Mouse (Mus musculus): ENCODE data around the gene Btbd18. TPM values are rescaled to one million over a fixed set of nuclear protein-coding genes. Genes with fewer than 3 reads are reported as not detected.

The Btbd18 gene
- polyA plus RNA-seq (2016; fragmentation: Nextera tagmentation; extraction: Ambion mirVana), result 0.10 TPM in 2 replicates

DNA sequence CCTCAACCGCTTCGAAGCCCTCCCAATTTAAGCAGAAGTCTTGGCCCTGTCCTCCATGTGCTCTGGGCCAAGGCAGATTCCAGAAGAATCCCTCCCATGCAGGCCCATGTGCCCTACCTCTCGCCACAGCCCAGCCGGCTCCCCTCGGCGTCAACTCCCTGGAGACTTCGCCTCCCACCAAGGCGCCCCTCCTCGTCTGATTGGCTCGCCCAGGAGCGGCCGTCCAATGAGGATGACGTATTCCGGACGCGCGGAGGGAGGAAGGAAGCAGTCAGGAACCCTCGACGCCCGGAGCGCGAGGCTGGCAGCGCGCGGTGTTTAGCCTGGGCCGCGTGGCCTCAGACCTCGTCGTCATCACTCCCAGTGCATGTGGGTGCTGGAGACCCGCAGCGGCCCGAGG is at the start of gene Btbd18:
Btbd18 (plus strand) TSS at position 274 of the 400 bp plus-strand sequence.
- H3K4me3 ChIP-seq, result no peak within 1 kb of the TSS
- H3K9ac ChIP-seq, result no peak within 1 kb of the TSS
- peaks cover 3% of the 10 kb centered on the region; the same call in 1 of the 2 replicates for H3K9me3 ChIP-seq (replicated peaks)
- whole genome bisulfite sequencing, result 91% methylated on average over 32 of the region's 32 CpGs
- no peaks in the 10 kb centered on the region for H3K36me3 ChIP-seq
- no peaks in the 10 kb centered on the region for H3K27me3 ChIP-seq (replicated peaks)
- no peak within 1 kb of the TSS for H3K27ac ChIP-seq (ENCODE audit: poor library complexity, severe bottlenecking)
- H3K4me2 ChIP-seq, result no peak within 1 kb of the TSS
- no peak for ATAC-seq (ENCODE audit: insufficient number of reproducible peaks, low FRiP score)
- H3K4me1 ChIP-seq (replicated peaks), result no peaks in the 10 kb centered on the region

DNA sequence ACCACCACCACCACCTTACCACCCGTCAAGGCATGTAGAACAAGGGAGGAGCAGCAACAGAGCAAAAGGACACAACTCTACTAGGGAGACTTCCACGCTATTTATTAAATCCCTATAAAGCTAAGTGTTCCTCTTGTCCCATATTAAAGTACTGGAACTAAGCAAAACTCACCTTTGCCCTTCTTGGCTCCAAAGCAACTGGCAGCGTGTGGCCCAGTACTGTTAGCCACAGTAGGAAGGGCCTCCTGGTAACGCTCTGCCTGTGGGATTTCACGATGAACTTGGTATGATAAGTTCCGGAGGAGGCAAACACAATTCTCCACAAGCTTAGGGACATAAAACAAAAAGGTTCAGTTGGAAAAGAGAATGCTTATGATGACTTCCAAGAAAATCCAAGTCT is 46.1 kb upstream of the Btbd18 start:
- H3K9ac ChIP-seq, result no peak overlapping the region
- H3K27ac ChIP-seq (ENCODE audit: poor library complexity, severe bottlenecking), result no peak overlapping the region
- 86% methylated on average over 6 of the region's 6 CpGs for WGBS
- H3K4me2 ChIP-seq, result no peak overlapping the region
- no peak overlapping the region for H3K4me3 ChIP-seq
- no peaks in the 10 kb centered on the region for H3K9me3 ChIP-seq (replicated peaks)
- ATAC-seq (ENCODE audit: insufficient number of reproducible peaks, low FRiP score), result no peak
- peaks cover 89% of the 10 kb centered on the region for H3K36me3 ChIP-seq
- no peaks in the 10 kb centered on the region for H3K27me3 ChIP-seq (replicated peaks)
- H3K4me1 ChIP-seq (replicated peaks), result no peaks in the 10 kb centered on the region

GRCm38 (mm10) chr2:84617637-84618515 is 41.0 kb upstream of the Btbd18 start:
- H3K4me1 ChIP-seq (replicated peaks), result peaks cover 19% of the 10 kb centered on the region
- 66% methylated on average over 3 of the region's 3 CpGs for WGBS
- ATAC-seq (ENCODE audit: insufficient number of reproducible peaks, low FRiP score), result peak; percentile 60; the same call in 1 of the 2 replicates

GRCm38 (mm10) chr2:84618914-84619313 is 40.0 kb upstream of the Btbd18 start:
- Histone ChIP-seq H3K4me2 (no peak overlapping the region), H3K4me1 (replicated peaks) (peaks cover 27% of the 10 kb centered on the region), H3K27me3 (replicated peaks) (no peaks in the 10 kb centered on the region), H3K4me3 (no peak overlapping the region), H3K9me3 (replicated peaks) (no peaks in the 10 kb centered on the region), H3K27ac (ENCODE audit: poor library complexity, severe bottlenecking) (peak overlapping the region; percentile 68), H3K36me3 (peaks cover 80% of the 10 kb centered on the region), H3K9ac (no peak overlapping the region)
- ATAC-seq (ENCODE audit: insufficient number of reproducible peaks, low FRiP score), result no peak
- 36% methylated on average over 2 of the region's 2 CpGs for WGBS

More at GRCm38 (mm10) chr2:84617637-84618515, 41.0 kb upstream of the Btbd18 start:
- H3K9ac ChIP-seq, result no peak overlapping the region
- no peak overlapping the region for H3K4me3 ChIP-seq
- no peaks in the 10 kb centered on the region for H3K9me3 ChIP-seq (replicated peaks)
- H3K27me3 ChIP-seq (replicated peaks), result no peaks in the 10 kb centered on the region
- no peak overlapping the region for H3K4me2 ChIP-seq
- no peak overlapping the region for H3K27ac ChIP-seq (ENCODE audit: poor library complexity, severe bottlenecking)
- peaks cover 83% of the 10 kb centered on the region for H3K36me3 ChIP-seq

DNA sequence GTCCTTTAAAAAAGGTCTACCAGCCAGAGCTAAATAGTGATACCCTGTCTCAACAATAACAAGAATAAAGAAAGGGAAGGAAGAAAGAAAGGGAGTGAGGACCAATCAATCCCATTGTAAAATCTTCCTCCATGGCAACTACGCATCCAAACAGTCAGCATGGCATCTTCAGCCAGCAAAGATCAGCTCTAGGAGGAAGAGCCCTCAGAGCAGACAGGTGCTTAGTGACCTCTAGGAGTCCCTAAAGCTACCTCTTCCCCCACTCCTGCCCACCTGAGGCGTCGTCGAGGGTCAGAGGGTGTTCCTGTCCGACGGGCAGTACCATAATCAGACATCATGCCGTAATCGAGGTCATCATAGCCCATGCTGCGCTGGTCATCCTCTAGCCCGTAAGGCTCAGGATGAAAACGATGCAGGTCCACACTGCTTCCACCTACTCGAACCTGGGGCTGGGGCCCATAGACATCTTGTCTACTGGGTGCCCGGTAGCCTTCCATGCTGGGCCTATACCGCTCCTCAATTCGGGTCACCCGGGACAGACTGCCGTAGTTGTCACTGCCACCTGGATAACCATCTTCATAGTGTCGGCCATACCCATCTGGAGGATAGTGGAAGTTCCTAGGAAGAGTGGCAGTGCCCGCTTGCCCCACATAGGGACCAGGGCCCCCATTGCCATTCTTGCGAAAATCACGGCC is 39.1 kb upstream of the Btbd18 start:
- WGBS, result 91% methylated on average over 21 of the region's 21 CpGs
- H3K36me3 ChIP-seq, result peaks cover 78% of the 10 kb centered on the region
- H3K9ac ChIP-seq, result 0 out of 2 replicates have a peak overlapping the region, but pooled peaks have one; percentile 38
- peaks cover 35% of the 10 kb centered on the region for H3K4me1 ChIP-seq (replicated peaks)
- H3K27me3 ChIP-seq (replicated peaks), result no peaks in the 10 kb centered on the region
- peak overlapping the region; percentile 47; the same call in 1 of the 2 replicates for H3K27ac ChIP-seq (ENCODE audit: poor library complexity, severe bottlenecking)
- no peak overlapping the region for H3K4me3 ChIP-seq
- no peak for ATAC-seq (ENCODE audit: insufficient number of reproducible peaks, low FRiP score)
- H3K4me2 ChIP-seq, result no peak overlapping the region
- H3K9me3 ChIP-seq (replicated peaks), result no peaks in the 10 kb centered on the region

DNA sequence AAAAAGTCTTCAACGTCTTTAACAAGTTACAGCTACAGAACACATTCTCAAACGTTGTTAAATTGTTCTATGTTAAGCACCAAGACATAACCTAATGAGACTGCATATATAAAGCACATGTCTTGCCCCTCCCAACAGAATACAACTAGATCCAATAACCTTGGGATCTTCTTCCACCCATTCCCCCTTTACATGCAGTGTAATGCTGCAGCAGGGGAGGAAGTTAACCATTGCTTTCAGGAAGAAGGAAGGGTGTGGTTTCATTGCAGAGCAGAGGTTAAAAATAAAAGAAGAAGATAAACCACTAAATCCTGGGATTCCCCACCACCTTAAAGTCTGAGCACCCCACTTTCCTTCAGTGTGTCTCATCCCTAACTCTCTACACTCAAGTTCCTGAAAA is 36.2 kb upstream of the Btbd18 start:
- Histone ChIP-seq H3K36me3 (peaks cover 55% of the 10 kb centered on the region), H3K4me2 (no peak overlapping the region), H3K9ac (no peak overlapping the region), H3K27me3 (replicated peaks) (no peaks in the 10 kb centered on the region), H3K27ac (ENCODE audit: poor library complexity, severe bottlenecking) (peak overlapping the region; percentile 12; the same call in 1 of the 2 replicates), H3K4me3 (no peak overlapping the region), H3K9me3 (replicated peaks) (no peaks in the 10 kb centered on the region), H3K4me1 (replicated peaks) (peaks cover 52% of the 10 kb centered on the region)
- ATAC-seq (ENCODE audit: insufficient number of reproducible peaks, low FRiP score), result no peak
- 75% methylated on average over 2 of the region's 2 CpGs for WGBS

DNA sequence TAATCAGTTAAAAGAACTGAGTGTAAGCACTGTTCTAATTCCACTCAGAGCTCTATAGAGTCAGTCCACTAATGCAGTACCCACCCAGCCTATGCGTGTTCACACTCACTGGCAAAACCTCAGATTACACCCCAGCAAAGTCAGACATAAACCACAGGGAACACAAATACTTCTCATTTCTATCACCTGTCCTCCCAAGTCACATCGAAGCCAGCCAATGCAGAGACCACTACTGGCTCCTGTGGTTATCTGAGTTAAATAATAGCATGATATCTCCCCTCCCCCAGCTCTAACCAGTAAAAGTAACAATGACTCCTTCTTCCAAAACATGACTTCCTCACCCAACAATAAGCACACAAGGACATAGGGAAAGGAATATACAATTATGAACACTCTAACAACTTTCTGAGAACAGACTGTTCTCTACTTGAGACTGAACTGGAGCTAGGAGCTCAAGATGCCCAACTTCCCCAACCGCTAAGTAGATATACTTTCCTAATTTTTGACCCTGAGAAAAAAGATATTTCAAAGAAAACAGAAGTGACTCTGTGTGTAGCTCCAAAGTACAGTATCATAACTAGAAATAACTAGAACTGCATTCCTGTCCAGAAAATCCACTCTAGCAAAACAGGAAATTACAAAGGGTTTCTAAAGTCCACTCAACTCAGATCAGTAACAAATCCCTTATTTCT is 35.3 kb upstream of the Btbd18 start:
- Histone ChIP-seq H3K27ac (ENCODE audit: poor library complexity, severe bottlenecking) (0 out of 2 replicates have a peak overlapping the region, but pooled peaks have one; percentile 35), H3K9me3 (replicated peaks) (no peaks in the 10 kb centered on the region), H3K4me2 (no peak overlapping the region), H3K27me3 (replicated peaks) (no peaks in the 10 kb centered on the region), H3K9ac (no peak overlapping the region), H3K4me1 (replicated peaks) (peaks cover 57% of the 10 kb centered on the region), H3K4me3 (no peak overlapping the region), H3K36me3 (peaks cover 54% of the 10 kb centered on the region)
- 79% methylated on average over 3 of the region's 3 CpGs for WGBS
- ATAC-seq (ENCODE audit: insufficient number of reproducible peaks, low FRiP score), result no peak

- no peak overlapping the region for H3K4me2 ChIP-seq
- H3K27me3 ChIP-seq (replicated peaks), result no peaks in the 10 kb centered on the region
- WGBS, result 90% methylated on average over 17 of the region's 17 CpGs
- H3K27ac ChIP-seq (ENCODE audit: poor library complexity, severe bottlenecking), result peak overlapping the region; percentile 35; the same call in 1 of the 2 replicates
- peaks cover 51% of the 10 kb centered on the region for H3K4me1 ChIP-seq (replicated peaks)
- H3K9ac ChIP-seq, result no peak overlapping the region
- H3K4me3 ChIP-seq, result no peak overlapping the region
- no peaks in the 10 kb centered on the region for H3K9me3 ChIP-seq (replicated peaks)
- peaks cover 53% of the 10 kb centered on the region for H3K36me3 ChIP-seq
- no peak for ATAC-seq (ENCODE audit: insufficient number of reproducible peaks, low FRiP score)
These were observed 34.7 kb upstream of the Btbd18 start for GRCm38 (mm10) chr2:84624201-84624600.

GRCm38 (mm10) chr2:84626366-84626975 is 32.4 kb upstream of the Btbd18 start:
- Histone ChIP-seq H3K9me3 (replicated peaks) (no peaks in the 10 kb centered on the region), H3K27ac (ENCODE audit: poor library complexity, severe bottlenecking) (peak overlapping the region; percentile 79), H3K4me3 (no peak overlapping the region), H3K4me2 (peak overlapping the region; percentile 29), H3K9ac (0 out of 2 replicates have a peak overlapping the region, but pooled peaks have one; percentile 31), H3K4me1 (replicated peaks) (peaks cover 45% of the 10 kb centered on the region), H3K36me3 (peaks cover 36% of the 10 kb centered on the region), H3K27me3 (replicated peaks) (no peaks in the 10 kb centered on the region)
- 61% methylated on average over 7 of the region's 7 CpGs for WGBS
- no peak for ATAC-seq (ENCODE audit: insufficient number of reproducible peaks, low FRiP score)

DNA sequence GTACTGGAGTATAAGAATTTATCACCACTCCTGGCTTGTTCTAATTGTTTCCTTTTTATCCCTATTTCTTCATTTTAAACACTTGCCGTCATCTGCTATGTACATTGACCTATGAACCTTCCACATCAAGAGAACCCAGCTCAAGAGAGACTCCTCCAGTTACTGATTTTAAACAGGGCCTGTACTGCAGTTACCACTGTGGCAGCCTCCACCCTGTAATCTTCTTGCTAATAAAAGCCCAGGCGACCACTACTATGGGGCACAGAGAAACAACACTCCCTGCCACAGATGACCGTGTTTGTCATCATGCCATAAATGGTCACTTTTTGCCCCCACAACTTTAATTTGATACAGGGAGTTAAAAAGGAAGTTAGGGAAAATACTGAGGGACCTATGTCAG is 31.8 kb upstream of the Btbd18 start:
- peak overlapping the region; percentile 19; the same call in 1 of the 2 replicates for H3K4me2 ChIP-seq
- 24% methylated on average over 3 of the region's 3 CpGs for WGBS
- H3K4me1 ChIP-seq (replicated peaks), result peaks cover 50% of the 10 kb centered on the region
- no peaks in the 10 kb centered on the region for H3K9me3 ChIP-seq (replicated peaks)
- H3K27ac ChIP-seq (ENCODE audit: poor library complexity, severe bottlenecking), result peak overlapping the region; percentile 79
- 0 out of 2 replicates have a peak, but pooled peaks have one; percentile 39 for ATAC-seq (ENCODE audit: insufficient number of reproducible peaks, low FRiP score)
- H3K9ac ChIP-seq, result peak overlapping the region; percentile 31; the same call in 1 of the 2 replicates
- peaks cover 34% of the 10 kb centered on the region for H3K36me3 ChIP-seq
- H3K4me3 ChIP-seq, result no peak overlapping the region
- no peaks in the 10 kb centered on the region for H3K27me3 ChIP-seq (replicated peaks)
